Mouse (Mus musculus): ENCODE data around the gene Tcam1.
A peak's percentile ranks its signal among the peaks of the same experiment; 100 is the strongest.

Tcam1 gene

GRCm38 (mm10) chr11:106273811-106274210 is 2.7 kb upstream of the Tcam1 start:
- DNase-seq: no peak

GRCm38 (mm10) chr11:106274374-106274773 is 2.1 kb upstream of the Tcam1 start:
- no peak for DNase-seq

DNA sequence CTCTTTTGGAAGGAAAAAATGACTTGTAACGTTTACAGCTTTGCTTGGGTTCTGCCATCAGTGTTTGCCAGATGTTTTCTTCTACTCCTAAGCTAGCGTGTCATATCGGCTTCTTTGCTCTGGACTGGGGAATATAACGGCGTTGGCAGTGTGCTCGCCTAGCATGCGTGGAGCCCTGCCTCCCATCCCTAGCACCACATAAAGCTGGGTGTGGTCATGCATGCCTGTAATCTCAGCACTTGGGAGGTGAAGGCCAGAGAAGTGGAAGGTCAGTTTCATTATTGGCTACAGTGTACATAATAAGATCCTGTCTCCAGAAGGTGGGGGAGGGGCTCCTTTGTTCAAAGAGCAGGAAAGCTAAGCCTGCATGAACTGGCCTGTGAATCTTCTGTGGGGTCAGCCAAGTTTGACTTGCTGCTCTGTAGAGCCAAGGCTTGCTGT is 1.5 kb upstream of the Tcam1 start:
- DNase-seq: no peak

DNA sequence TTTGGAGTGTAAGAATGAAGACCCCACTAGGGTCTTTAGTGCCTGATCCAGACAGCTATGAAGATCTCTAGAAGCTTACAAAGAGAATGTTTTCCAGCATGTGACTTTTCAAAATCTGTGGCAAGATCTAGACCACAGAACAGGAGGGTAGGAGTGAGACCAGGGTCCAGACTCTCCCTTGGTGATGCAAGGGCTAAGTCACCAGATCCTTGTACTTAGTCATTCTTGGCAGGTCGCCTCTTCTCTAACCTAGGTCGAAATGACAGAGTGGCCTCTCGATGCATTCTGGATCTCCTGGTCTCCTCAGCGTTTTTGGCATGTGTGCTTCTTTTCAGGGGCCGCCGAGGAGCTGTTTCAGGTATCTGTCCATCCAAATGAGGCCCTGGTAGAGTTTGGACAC is 6.0 kb downstream of the Tcam1 start:
- DNase-seq: peak; percentile 38

GRCm38 (mm10) chr11:106283371-106283770 is 6.9 kb downstream of the Tcam1 start:
- peak; percentile 71 for DNase-seq

GRCm38 (mm10) chr11:106284126-106284525 is 7.7 kb downstream of the Tcam1 start:
- DNase-seq: peak; percentile 50

DNA sequence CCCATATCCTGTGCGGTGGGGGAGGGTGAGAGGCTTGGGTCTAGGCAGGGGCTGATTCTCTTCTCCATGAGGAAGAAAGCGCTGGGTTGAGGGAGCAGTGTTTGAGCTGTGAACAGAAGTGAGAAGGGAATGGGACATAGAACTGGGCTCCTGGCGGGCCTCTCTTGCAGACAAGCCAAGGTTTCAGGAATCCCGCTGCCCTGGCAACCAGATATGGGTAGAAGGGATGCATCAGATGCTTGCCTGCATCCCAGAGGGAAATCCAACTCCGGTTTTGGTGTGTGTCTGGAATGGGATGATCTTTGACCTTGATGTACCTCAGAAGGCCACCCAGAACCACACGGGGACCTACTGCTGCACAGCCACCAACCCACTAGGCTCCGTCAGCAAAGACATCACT is 9.7 kb downstream of the Tcam1 start:
- peak; percentile 66 for DNase-seq

DNA sequence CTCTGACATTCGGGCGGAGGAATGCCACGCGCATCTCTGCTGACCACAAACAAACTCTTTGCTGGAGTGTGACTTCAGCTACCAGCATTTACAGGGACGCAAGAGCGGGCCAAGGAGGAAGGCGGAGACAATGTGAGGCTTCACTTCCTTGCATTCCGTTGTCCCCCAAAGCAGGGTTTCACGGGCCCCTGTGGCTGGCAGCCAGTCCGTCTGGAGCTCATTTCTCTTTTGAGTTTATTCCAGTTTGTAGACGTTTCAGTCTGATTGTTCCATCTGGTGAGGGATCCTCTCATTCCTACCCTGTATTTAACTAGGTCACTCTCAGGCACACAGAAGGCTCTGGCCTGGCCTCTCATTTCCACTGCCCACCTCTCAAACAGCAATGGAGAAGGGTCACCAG is 10.5 kb downstream of the Tcam1 start:
- DNase-seq: peak; percentile 89

DNA sequence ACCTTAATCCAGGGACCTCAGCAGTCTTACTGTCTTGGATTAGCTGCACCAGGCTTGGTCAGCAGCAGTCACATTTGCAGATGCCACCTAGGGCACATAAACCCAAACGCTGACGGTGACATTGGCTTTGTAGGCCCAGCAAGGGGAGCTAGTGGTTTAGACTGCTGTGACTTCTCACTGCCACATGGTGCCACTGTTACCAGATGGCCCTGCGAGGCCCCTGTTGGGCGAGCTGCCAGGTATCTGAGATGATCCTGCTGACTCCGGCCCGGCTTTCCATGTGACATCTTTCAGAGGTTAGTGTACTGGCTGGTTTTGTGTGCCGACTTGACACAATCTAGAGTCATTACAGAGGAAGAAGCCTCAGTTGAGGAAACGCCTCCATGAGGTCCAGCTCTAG is 12.9 kb downstream of the Tcam1 start:
- DNase-seq: peak; percentile 94

GRCm38 (mm10) chr11:106290376-106290775 is 13.9 kb downstream of the Tcam1 start:
- peak; percentile 56 for DNase-seq

DNA sequence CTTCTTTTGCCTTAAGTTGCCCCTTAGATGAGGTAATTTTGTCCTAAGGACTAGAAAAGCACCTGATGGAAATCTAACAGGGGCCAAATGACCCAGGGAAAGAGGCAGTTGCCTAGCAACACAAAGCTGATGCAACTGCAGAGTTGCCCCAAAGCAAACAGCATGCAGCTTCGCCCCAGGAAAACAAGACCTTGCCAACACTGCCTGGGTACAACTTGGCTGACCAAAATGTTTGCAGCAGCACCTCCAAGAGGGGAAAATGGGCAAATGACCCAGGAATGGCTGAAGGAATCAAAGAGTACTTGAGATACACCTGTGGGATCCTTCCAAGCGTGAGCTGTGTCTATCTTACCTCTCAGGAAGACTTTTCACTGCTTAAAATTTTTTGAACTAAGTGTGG is 15.4 kb downstream of the Tcam1 start:
- DNase-seq: peak; percentile 91

GRCm38 (mm10) chr11:106301765-106302164 is 25.3 kb downstream of the Tcam1 start, which contains the start of gene Gh:
TSS of gene Gh (minus strand) at chr11:106301865.
- no peak for DNase-seq

DNA sequence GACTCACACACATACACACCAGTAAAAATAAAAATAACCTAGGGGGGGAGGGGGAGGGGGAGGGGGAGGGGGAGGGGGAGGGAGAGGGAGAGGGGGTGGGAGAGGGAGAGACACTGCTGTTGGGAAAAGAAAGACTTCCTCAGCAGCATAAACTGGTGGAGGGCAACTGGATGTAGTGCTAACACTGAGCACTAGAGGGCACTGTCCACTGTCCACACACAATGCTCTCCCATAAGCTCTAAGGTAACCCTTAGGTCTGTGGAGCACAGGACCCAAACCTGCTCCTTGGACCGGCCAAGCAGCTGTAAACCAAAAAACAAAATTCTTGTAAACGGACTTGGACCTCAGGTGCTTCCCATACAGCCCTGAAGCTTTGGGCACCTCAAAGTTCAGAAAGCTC is 26.2 kb downstream of the Tcam1 start:
- DNase-seq: no peak

DNA sequence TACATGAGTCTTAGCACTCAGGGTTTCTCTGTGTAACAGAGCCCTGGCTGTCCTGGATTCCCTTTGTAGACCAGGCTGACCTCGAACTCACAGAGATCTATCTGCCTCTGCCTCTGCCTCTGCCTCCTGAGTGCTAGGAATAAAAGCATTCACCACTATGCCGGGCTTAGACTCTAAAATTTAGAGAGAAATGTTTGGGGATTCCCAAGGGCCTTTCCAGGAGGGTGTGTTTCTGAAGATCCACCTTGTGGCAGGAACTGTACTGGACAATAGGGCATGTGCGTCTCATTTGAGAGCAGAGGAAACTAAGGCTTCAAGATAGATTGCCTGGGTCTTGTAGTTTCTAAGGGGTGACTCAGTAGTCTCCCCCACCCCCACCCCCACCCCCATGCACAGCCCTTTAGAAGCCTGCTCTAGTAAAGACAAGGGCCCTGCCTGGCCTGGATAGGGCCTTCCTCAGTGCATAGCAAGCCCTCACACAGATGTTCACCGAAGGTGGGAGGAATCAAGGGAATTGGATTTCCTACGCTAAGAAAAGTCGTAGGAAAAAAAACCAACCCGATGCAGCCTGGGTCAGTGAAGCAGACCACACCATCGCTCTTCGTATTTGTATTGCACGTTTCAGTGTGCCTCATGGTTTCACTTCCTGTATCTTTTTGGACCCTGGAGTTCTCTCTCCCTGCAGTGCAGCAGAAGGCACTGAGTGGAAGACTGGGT is 29.0 kb downstream of the Tcam1 start:
- DNase-seq: no peak

DNA sequence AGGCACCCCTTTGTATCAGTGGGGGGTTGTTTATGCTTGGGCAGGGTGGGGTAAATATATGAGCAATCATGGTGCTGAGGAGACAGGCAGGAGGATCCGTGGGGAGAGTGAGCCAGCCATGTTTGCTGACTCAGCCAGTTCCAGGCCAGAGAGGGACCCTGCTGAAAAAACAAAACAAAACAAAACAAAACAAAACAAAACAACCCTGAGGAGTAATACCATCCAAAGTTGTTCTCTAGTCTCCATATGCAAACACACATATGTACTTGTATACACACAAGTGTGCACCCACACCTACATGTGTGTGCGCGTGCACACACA is 29.6 kb downstream of the Tcam1 start:
- no peak for DNase-seq

- DNase-seq: no peak
These were observed 30.3 kb downstream of the Tcam1 start for GRCm38 (mm10) chr11:106306758-106307157.

GRCm38 (mm10) chr11:106307432-106307831 is 31.0 kb downstream of the Tcam1 start:
- no peak for DNase-seq

GRCm38 (mm10) chr11:106308162-106308561 is 31.7 kb downstream of the Tcam1 start:
- no peak for DNase-seq

DNA sequence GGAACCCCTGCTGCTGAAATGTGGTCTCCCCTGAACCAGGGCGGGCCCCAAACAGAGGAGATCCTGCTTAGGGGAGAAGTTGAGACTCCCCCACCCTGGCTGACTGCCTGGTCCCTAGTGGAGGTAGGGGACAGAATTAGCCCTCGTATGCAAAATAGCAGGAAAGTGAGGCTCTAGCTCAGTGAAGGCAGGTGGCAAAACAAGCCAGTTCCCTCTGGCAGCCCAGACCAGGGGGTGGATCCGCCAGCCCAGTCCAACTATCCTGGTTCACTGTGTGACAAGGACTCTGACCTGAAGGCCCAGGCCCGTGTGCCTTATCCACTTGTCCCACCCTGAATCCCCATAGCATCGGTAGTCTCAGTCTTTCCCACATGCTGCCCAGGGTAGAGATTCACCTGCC is 33.7 kb downstream of the Tcam1 start:
- DNase-seq: no peak

DNA sequence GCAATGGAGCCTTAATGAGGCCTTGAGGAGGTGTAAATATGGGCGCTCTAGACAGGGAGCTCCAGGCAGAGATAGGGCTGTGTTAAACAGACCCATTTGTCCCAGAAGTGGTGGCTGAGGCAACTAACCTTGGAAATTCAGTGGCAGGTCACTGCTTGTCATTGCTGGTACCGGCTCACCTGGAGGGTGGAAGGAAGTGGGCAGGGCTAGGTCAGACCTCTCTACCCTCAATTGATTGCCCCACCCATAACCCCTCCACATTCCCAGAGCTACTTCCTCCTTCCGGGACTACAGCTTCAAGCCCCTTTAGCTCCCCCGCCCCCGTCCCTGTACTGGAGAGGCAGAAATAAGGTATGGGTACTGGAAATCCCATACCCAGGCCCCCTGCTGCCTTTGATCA is 37.1 kb downstream of the Tcam1 start:
- DNase-seq: no peak

DNA sequence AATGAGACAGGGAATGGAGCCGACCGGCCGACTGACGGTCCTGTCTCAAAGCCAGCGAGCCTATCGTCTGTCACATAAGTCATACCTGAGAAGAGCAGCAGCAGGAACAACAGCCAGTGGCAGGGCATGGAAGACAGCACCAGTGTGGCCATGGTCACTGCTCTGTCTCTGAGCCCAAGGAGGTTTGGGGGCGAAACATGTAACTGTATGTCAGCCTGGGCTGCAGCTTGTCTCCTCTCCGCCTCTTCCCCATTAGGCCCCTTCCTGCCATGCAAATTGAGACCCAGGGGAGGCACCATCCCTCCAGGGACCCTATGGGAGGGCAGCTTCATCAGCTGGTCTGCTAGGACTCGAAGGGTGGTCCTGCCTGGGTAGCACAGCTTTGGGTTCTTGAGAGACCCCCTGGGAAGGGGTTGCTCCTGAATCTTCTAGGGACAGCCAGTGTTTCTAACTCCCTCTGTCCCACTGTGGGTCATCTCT is 37.9 kb downstream of the Tcam1 start, which contains the start of gene Cd79b:
TSS of gene Cd79b (minus strand) at position 430 of the 480 bp plus-strand sequence.
- no peak for DNase-seq

DNA sequence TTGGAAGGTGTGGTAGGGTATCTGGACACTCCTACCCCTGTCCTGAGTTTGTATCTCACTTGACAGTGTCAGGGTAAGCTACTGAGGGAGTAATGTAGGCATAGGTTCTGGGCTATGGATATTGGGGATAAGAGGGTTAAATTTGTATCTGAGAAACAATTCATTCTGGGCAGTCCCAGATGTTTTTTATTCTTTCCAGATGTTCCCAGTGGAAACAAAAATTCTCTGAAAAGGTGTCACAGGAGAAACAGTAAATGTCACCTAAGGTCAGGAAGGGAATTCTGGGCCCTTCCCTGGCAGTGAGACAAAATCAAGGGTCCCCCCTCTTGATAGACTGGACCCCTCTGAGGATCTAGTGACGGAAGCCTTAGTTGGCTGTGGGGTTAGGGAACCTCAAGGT is 39.9 kb downstream of the Tcam1 start:
- no peak for DNase-seq

DNA sequence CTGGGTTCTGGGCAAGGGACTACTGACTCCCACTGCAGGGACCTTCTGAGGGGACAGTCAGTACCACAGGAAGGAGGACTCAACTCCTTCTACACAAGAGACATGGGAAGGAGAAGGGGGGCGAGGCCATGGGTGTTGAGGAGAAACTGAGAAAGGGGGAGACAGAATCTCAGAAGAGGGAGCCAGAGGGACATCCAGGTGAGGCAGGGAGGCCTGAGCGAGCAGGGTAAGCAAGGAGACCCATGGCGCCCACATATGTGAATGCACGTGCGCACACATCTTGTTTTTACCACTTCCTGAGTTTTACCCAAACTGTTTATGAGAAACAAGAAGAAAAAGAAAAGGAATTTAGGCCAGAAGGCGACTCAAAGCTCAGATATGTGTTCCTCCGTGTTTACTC is 41.3 kb downstream of the Tcam1 start:
- DNase-seq: no peak

DNA sequence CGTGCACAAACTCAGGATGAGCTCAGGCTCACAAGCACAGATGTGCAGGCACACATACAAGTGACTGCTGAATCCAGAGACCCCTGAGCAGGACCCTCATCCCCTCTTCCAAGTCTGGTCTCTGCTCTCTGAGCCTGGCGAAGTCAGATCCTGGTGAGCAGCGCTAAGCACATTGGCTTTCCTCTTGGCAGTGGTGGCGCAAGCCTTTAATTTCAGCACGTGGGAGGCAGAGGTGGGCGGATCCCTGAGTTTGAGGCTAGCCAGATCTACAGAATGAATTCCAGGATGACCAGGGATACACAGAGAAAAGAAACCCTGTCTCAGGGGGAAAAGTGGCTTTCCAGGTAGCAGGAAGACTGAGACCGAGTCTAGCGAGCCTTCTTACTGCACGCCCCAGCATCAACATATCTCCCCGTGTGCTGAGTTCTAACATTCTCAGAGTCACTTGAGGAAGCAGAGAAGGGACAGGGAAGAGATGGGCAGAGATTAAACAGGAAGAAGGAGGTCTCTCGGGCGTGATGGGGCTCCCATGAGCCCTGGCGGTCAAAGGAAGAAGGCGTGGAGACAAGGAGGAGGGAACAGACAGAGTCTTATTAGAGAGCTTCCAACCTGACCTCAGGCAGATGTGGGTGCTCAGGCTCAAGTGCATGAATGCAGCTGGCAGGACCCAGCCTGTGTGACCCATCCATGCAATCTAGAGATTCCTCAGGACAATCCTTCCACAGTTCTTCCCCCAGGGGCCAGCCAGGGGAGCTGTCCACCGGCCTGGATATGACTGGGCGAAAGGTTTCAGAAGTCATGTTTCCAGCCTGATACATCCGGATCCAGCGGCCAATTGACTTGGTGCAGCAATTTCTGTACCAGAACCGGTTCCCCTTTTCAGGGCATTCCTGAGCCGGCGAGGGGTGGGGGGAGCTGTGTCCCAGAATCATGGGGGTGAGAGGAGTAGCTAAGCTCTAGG is 42.2 kb downstream of the Tcam1 start:
- DNase-seq: no peak

All from cerebellum, adult 11-12 months (tissue).